ENCODE assay signal across 8 mouse cellular contexts in the genomic region with DNA sequence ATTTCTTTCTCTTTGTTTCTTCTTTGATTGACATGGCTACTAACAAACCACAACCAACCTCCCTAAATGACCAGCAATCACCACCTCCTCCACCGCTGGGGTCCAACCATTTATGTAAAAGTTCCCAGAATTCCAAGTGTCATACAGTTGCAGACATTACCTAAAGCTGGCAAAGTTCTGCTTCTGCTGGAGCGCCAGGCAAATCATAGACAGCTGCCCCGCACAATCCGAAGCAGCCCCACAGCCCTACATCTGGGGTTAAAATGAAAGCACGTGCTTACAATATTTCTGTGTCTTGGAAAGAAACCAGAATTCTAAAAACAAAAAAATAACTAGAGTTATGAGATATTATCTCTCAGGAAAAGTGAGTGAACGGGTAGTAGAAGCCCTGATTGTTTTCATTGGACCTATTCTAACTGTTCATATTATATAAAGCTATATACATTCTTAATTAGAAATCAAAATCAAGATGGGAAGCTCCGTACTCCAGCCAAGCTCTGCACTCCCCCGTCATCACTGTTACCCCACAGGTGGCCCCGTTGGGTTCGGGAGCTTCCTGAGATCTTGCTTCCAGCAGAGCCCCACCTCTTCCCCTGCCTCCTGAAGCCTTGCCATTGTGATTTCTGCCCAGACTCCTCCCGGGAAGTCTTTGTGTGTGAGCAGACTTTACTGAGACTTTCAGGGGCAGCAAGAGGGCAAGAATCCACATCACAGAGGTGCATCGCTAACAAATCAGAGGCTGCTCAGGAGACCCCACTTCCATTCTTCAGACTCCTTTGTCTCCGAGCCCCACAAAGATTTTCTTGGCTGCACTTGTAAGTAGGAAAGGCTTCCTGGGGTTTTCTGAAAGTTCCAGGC. TPM values are rescaled to one million over a fixed set of nuclear protein-coding genes. Genes with fewer than 3 reads are reported as not detected.
DNase-seq lines count a peak whose midpoint lies in the region; ATAC-seq and TF ChIP-seq lines count a peak whose summit lies in the region.

No protein-coding gene starts in this region.

- no peak for ATAC-seq in forebrain, embryonic 14.5 days
- no peak for ATAC-seq in hindbrain, embryonic 15.5 days (ENCODE audit: low FRiP score, low read depth)
- 0 out of 2 replicates have a peak, but pooled peaks have one; percentile 31 for ATAC-seq in lung, embryonic 14.5 days (ENCODE audit: insufficient read depth)
- ATAC-seq in stomach, embryonic 15.5 days (ENCODE audit: insufficient read depth, low FRiP score, low read depth) = no peak

- peak overlapping the region; percentile 40 for H3K4me2 ChIP-seq in forebrain, embryonic 14.5 days (ENCODE audit: low read length)
- H3K4me2 ChIP-seq in hindbrain, embryonic 15.5 days = peak overlapping the region; percentile 51
- H3K4me2 ChIP-seq in lung, embryonic 14.5 days = peak overlapping the region; percentile 54
- H3K4me2 ChIP-seq in stomach, embryonic 15.5 days = peak overlapping the region; percentile 56

- no peaks in the 10 kb centered on the region for H3K9me3 ChIP-seq in forebrain, embryonic 14.5 days (replicated peaks; ENCODE audit: control insufficient read depth, low read length)
- no peaks in the 10 kb centered on the region for H3K9me3 ChIP-seq in hindbrain, embryonic 15.5 days
- H3K9me3 ChIP-seq in lung, embryonic 14.5 days (ENCODE audit: low read depth, low read length) = no peaks in the 10 kb centered on the region
- no peaks in the 10 kb centered on the region for H3K9me3 ChIP-seq in stomach, embryonic 15.5 days

- H3K36me3 ChIP-seq in forebrain, embryonic 14.5 days (ENCODE audit: control insufficient read depth, insufficient read depth, low read length) = no peaks in the 10 kb centered on the region
- no peaks in the 10 kb centered on the region for H3K36me3 ChIP-seq in hindbrain, embryonic 15.5 days
- H3K36me3 ChIP-seq in lung, embryonic 14.5 days (ENCODE audit: insufficient read depth) = no peaks in the 10 kb centered on the region
- H3K36me3 ChIP-seq in stomach, embryonic 15.5 days = no peaks in the 10 kb centered on the region

- peaks cover 8% of the 10 kb centered on the region; the same call in 1 of the 2 replicates for H3K4me1 ChIP-seq in forebrain, embryonic 14.5 days (ENCODE audit: control insufficient read depth, insufficient read depth, low read length)
- peaks cover 10% of the 10 kb centered on the region for H3K4me1 ChIP-seq in hindbrain, embryonic 15.5 days (replicated peaks)
- H3K4me1 ChIP-seq in lung, embryonic 14.5 days (ENCODE audit: insufficient read depth) = no peaks in the 10 kb centered on the region
- H3K4me1 ChIP-seq in stomach, embryonic 15.5 days = peaks cover 7% of the 10 kb centered on the region; the same call in 1 of the 2 replicates
- peaks cover 2% of the 10 kb centered on the region; the same call in 1 of the 2 replicates for H3K4me1 ChIP-seq in cerebellum, adult 2 months (ENCODE audit: control insufficient read depth, insufficient read depth, low read length)

- peak overlapping the region; percentile 9; the same call in 1 of the 2 replicates for H3K4me3 ChIP-seq in forebrain, embryonic 14.5 days (ENCODE audit: low read depth, low read length)
- H3K4me3 ChIP-seq in hindbrain, embryonic 15.5 days = peak overlapping the region; percentile 14
- H3K4me3 ChIP-seq in lung, embryonic 14.5 days (ENCODE audit: low read depth, low read length) = peak overlapping the region; percentile 16; the same call in 1 of the 2 replicates
- peak overlapping the region; percentile 28 for H3K4me3 ChIP-seq in stomach, embryonic 15.5 days (replicated peaks)
- no peak overlapping the region for H3K4me3 ChIP-seq in cerebellum, adult 2 months (replicated peaks; ENCODE audit: insufficient read depth, low read depth, low read length)

- H3K27me3 ChIP-seq in forebrain, embryonic 14.5 days (replicated peaks; ENCODE audit: control insufficient read depth, insufficient read depth, low read length) = no peaks in the 10 kb centered on the region
- 0 out of 2 replicates have a peak, but pooled peaks cover 2% of the 10 kb centered on the region for H3K27me3 ChIP-seq in hindbrain, embryonic 15.5 days
- H3K27me3 ChIP-seq in lung, embryonic 14.5 days (ENCODE audit: insufficient read depth, low read length) = no peaks in the 10 kb centered on the region
- no peaks in the 10 kb centered on the region for H3K27me3 ChIP-seq in stomach, embryonic 15.5 days (replicated peaks)
- no peaks in the 10 kb centered on the region; the same call in 1 of the 2 replicates for H3K27me3 ChIP-seq in cerebellum, adult 2 months (ENCODE audit: control insufficient read depth, insufficient read depth, low read length)

- TF ChIP-seq POLR2A in cerebellum, adult 2 months (IDR thresholded peaks at IDR 0.05; ENCODE audit: borderline replicate concordance, insufficient read depth, low read length) = no peak

- 31% methylated on average over 13 of the region's 13 CpGs for WGBS in forebrain, embryonic 14.5 days
- WGBS in hindbrain, embryonic 15.5 days = 28% methylated on average over 13 of the region's 13 CpGs
- 25% methylated on average over 13 of the region's 13 CpGs for WGBS in lung, embryonic 14.5 days
- 30% methylated on average over 13 of the region's 13 CpGs for WGBS in stomach, embryonic 15.5 days
- WGBS in cerebellum, adult 2 months = 39% methylated on average over 13 of the region's 13 CpGs

- no peak for TF ChIP-seq CTCF in lung, embryonic 14.5 days (IDR thresholded peaks at IDR 0.05; ENCODE audit: low read depth)
- TF ChIP-seq CTCF in cerebellum, adult 2 months (IDR thresholded peaks at IDR 0.05; ENCODE audit: borderline replicate concordance, insufficient read depth, low read depth, low read length) = no peak

- H3K9ac ChIP-seq in forebrain, embryonic 14.5 days (ENCODE audit: low read length) = peak overlapping the region; percentile 45
- H3K9ac ChIP-seq in hindbrain, embryonic 15.5 days = no peak overlapping the region
- peak overlapping the region; percentile 35 for H3K9ac ChIP-seq in lung, embryonic 14.5 days
- no peak overlapping the region for H3K9ac ChIP-seq in stomach, embryonic 15.5 days

- no peak overlapping the region for H3K27ac ChIP-seq in forebrain, embryonic 14.5 days (ENCODE audit: low read depth, low read length)
- no peak overlapping the region for H3K27ac ChIP-seq in hindbrain, embryonic 15.5 days (replicated peaks)
- no peak overlapping the region for H3K27ac ChIP-seq in lung, embryonic 14.5 days (ENCODE audit: low read depth)
- H3K27ac ChIP-seq in stomach, embryonic 15.5 days = no peak overlapping the region
- no peak overlapping the region for H3K27ac ChIP-seq in cerebellum, adult 2 months (ENCODE audit: insufficient read depth, low read length)

- DNase-seq in embryo, embryonic 10.5 days (ENCODE audit: low spot score) = peak; percentile 45
- peak; percentile 19 for DNase-seq in forebrain, embryonic 14.5 days (ENCODE audit: low spot score)
- DNase-seq in lung, embryonic 14.5 days = peak; percentile 41
- no peak for DNase-seq in layer of hippocampus, adult 11-12 months (ENCODE audit: low spot score)
- no peak for DNase-seq in thymus, adult 18-20 months
- DNase-seq in cerebellum, adult 2 months = no peak

RNA-seq across cellular contexts. Expression of a gene that starts 6.3 kb away (rescaled TPM):
- not detected in 2 replicates for polyA plus RNA-seq in forebrain, embryonic 14.5 days (2014; fragmentation: Nextera tagmentation; extraction: Ambion mirVana)
- polyA plus RNA-seq in hindbrain, embryonic 15.5 days (2015; fragmentation: Nextera tagmentation; extraction: Ambion mirVana) = not detected in 2 replicates
- polyA plus RNA-seq in lung, embryonic 14.5 days (2014; fragmentation: Nextera tagmentation; extraction: Ambion mirVana) = not detected in 2 replicates
- not detected in 2 replicates for polyA plus RNA-seq in stomach, embryonic 15.5 days (2015; fragmentation: Nextera tagmentation; extraction: Ambion mirVana)
- 0.15 and 0.41 TPM in 2 replicates for polyA plus RNA-seq in cerebellum, adult 2 months (2012; rRNA removed)

Comparison
In these comparisons a context has a peak if more than half of its experiments do, and no peak if none do; other contexts are left out.
1. DNase-seq: peak in embryo, embryonic 10.5 days (single experiment), forebrain, embryonic 14.5 days (single experiment) and lung, embryonic 14.5 days (single experiment); none in layer of hippocampus, adult 11-12 months (single experiment), thymus, adult 18-20 months (0 of 2) and cerebellum, adult 2 months (0 of 2).
2. H3K9ac ChIP-seq: peak in forebrain, embryonic 14.5 days (single experiment) and lung, embryonic 14.5 days (single experiment); none in hindbrain, embryonic 15.5 days (single experiment) and stomach, embryonic 15.5 days (single experiment).
3. Peak in every context shown above with its lines, with median percentiles within 50 percentile points of each other: H3K4me2 ChIP-seq.